8 mouse cellular contexts compared by ENCODE assay signal in genomic region chr8:79030326-79031265, GRCm38 (mm10). TPM values are rescaled to one million over a fixed set of nuclear protein-coding genes. Genes with fewer than 3 reads are reported as not detected.
DNase-seq lines count a peak whose midpoint lies in the region; ATAC-seq and TF ChIP-seq lines count a peak whose summit lies in the region.

No protein-coding gene starts in this region.

- no peaks in the 10 kb centered on the region for H3K36me3 ChIP-seq in heart, embryonic 13.5 days
- no peaks in the 10 kb centered on the region for H3K36me3 ChIP-seq in liver, embryonic 14.5 days (replicated peaks; ENCODE audit: control insufficient read depth, insufficient read depth, low read depth)
- no peaks in the 10 kb centered on the region for H3K36me3 ChIP-seq in neural tube, embryonic 12.5 days

- no peaks in the 10 kb centered on the region for H3K9me3 ChIP-seq in heart, embryonic 13.5 days
- no peaks in the 10 kb centered on the region for H3K9me3 ChIP-seq in liver, embryonic 14.5 days (ENCODE audit: control insufficient read depth, low read length)
- H3K9me3 ChIP-seq in neural tube, embryonic 12.5 days: no peaks in the 10 kb centered on the region

- no peaks in the 10 kb centered on the region for H3K27me3 ChIP-seq in heart, embryonic 13.5 days (replicated peaks)
- H3K27me3 ChIP-seq in liver, embryonic 14.5 days (ENCODE audit: control insufficient read depth, insufficient read depth, low read length): peaks cover 46% of the 10 kb centered on the region
- H3K27me3 ChIP-seq in neural tube, embryonic 12.5 days (replicated peaks): no peaks in the 10 kb centered on the region

- peak; percentile 60 for DNase-seq in CD4-positive, CD25-positive, alpha-beta regulatory T cell, adult 2 months (ENCODE audit: low read depth, low spot score)
- DNase-seq in kidney, postnatal 14 days: peak; percentile 79
- DNase-seq in liver, embryonic 14.5 days (ENCODE audit: low read depth in 3 of 3, low spot score in 3 of 3): peak in 1 of 3 experiments; percentile 1
- DNase-seq in testis, postnatal 14 days (ENCODE audit: low spot score): peak; percentile 84

- no peak overlapping the region for H3K27ac ChIP-seq in bone marrow, adult 2 months (ENCODE audit: control insufficient read depth, insufficient read depth, low read depth, low read length, poor library complexity)
- peak overlapping the region; percentile 100 for H3K27ac ChIP-seq in embryonic fibroblast, embryonic 13.5 days (ENCODE audit: insufficient read depth, low read length)
- peak overlapping the region; percentile 100 for H3K27ac ChIP-seq in heart, embryonic 13.5 days (replicated peaks)
- no peak overlapping the region; the same call in 1 of the 2 replicates for H3K27ac ChIP-seq in liver, embryonic 14.5 days
- peak overlapping the region; percentile 99 for H3K27ac ChIP-seq in neural tube, embryonic 12.5 days

- no peak for TF ChIP-seq CTCF in bone marrow, adult 2 months (IDR thresholded peaks at IDR 0.05; ENCODE audit: control insufficient read depth, insufficient read depth, low read length)
- TF ChIP-seq CTCF in embryonic fibroblast, embryonic 13.5 days (IDR thresholded peaks at IDR 0.05; ENCODE audit: borderline replicate concordance, insufficient read depth, low read length): no peak
- no peak for TF ChIP-seq CTCF in liver, embryonic 14.5 days (IDR thresholded peaks at IDR 0.05; ENCODE audit: low read depth)

- H3K9ac ChIP-seq in heart, embryonic 13.5 days: peak overlapping the region; percentile 100
- H3K9ac ChIP-seq in liver, embryonic 14.5 days (replicated peaks): no peak overlapping the region; the same call in 1 of the 2 replicates
- peak overlapping the region; percentile 99 for H3K9ac ChIP-seq in neural tube, embryonic 12.5 days

- peak; percentile 8; the same call in 1 of the 2 replicates for ATAC-seq in heart, embryonic 13.5 days (ENCODE audit: extremely low read depth, insufficient number of reproducible peaks, low FRiP score, low TSS enrichment)
- no peak for ATAC-seq in liver, embryonic 14.5 days (ENCODE audit: insufficient read depth)
- ATAC-seq in neural tube, embryonic 12.5 days (ENCODE audit: low FRiP score, low read depth): no peak

- H3K4me3 ChIP-seq in bone marrow, adult 2 months (replicated peaks; ENCODE audit: control insufficient read depth, low read depth, low read length): peak overlapping the region; percentile 56
- peak overlapping the region; percentile 61 for H3K4me3 ChIP-seq in embryonic fibroblast, embryonic 13.5 days (ENCODE audit: insufficient read depth, low read length)
- H3K4me3 ChIP-seq in heart, embryonic 13.5 days: peak overlapping the region; percentile 92
- H3K4me3 ChIP-seq in liver, embryonic 14.5 days (ENCODE audit: insufficient read depth in 1 of 2, low read depth in 2 of 2, low read length in 2 of 2): peak overlapping the region; percentile 54 to 65
- peak overlapping the region; percentile 96 for H3K4me3 ChIP-seq in neural tube, embryonic 12.5 days

- 3% methylated on average over 57 of the region's 62 CpGs for WGBS in bone marrow, adult 2 months
- WGBS in heart, embryonic 13.5 days: under 1% methylated on average over 56 of the region's 62 CpGs
- WGBS in liver, embryonic 14.5 days (ENCODE audit: insufficient replicate concordance): 1% methylated on average over 57 of the region's 62 CpGs
- WGBS in neural tube, embryonic 12.5 days: under 1% methylated on average over 54 of the region's 62 CpGs

- no peaks in the 10 kb centered on the region for H3K4me1 ChIP-seq in bone marrow, adult 2 months (ENCODE audit: control insufficient read depth, insufficient read depth, low read length)
- peaks cover 16% of the 10 kb centered on the region for H3K4me1 ChIP-seq in embryonic fibroblast, embryonic 13.5 days (ENCODE audit: control insufficient read depth, insufficient read depth, low read length)
- peaks cover 36% of the 10 kb centered on the region for H3K4me1 ChIP-seq in heart, embryonic 13.5 days
- no peaks in the 10 kb centered on the region; a peak in 1 of 4 replicates for H3K4me1 ChIP-seq in liver, embryonic 14.5 days (replicated peaks; ENCODE audit: control insufficient read depth in 2 of 2, insufficient read depth in 2 of 2, low read length in 1 of 2)
- H3K4me1 ChIP-seq in neural tube, embryonic 12.5 days: peaks cover 33% of the 10 kb centered on the region

- H3K4me2 ChIP-seq in heart, embryonic 13.5 days: peak overlapping the region; percentile 69
- H3K4me2 ChIP-seq in liver, embryonic 14.5 days (ENCODE audit: low read depth): peak overlapping the region; percentile 72
- H3K4me2 ChIP-seq in neural tube, embryonic 12.5 days (replicated peaks): peak overlapping the region; percentile 87

- TF ChIP-seq POLR2A in bone marrow, adult 2 months (IDR thresholded peaks at IDR 0.05; ENCODE audit: borderline replicate concordance, control insufficient read depth, low read depth, low read length): no peak
- peak; percentile 41; the same call in 1 of the 2 replicates for TF ChIP-seq POLR2A in embryonic fibroblast, embryonic 13.5 days (IDR thresholded peaks at IDR 0.05; ENCODE audit: low read depth, low read length)

- TF ChIP-seq EP300 in liver, embryonic 14.5 days (IDR thresholded peaks at IDR 0.05; ENCODE audit: low read depth): no peak

RNA-seq across cellular contexts. Expression of gene Zfp827, which starts 2.4 kb away (rescaled TPM):
- polyA plus RNA-seq in bone marrow, adult 2 months (2011; ENCODE audit: insufficient read depth, insufficient read length, low replicate concordance, missing spikeins): 2.9 and 3.1 TPM in 2 replicates
- 22.9 and 28.8 TPM in 2 replicates for polyA plus RNA-seq in embryonic fibroblast, embryonic 13.5 days (2011; ENCODE audit: insufficient read length, low read depth, missing spikeins)
- 7.4 and 7.6 TPM in 2 replicates for polyA plus RNA-seq in heart, embryonic 13.5 days (2015; fragmentation: Nextera tagmentation; extraction: Ambion mirVana)
- 0.93 and 1.1 TPM in 2 replicates for polyA plus RNA-seq in liver, embryonic 14.5 days (2012; rRNA removed)
- polyA plus RNA-seq in liver, embryonic 14.5 days (2014; fragmentation: Nextera tagmentation; extraction: Ambion mirVana): 0.34 and 0.63 TPM in 2 replicates
- polyA plus RNA-seq in neural tube, embryonic 12.5 days (2016; fragmentation: Nextera tagmentation; extraction: Ambion mirVana): 11.4 TPM in 2 replicates

Comparison
In these comparisons a context has a peak if more than half of its experiments do, and no peak if none do; other contexts are left out.
1. H3K27ac ChIP-seq: peak in embryonic fibroblast, embryonic 13.5 days (single experiment), heart, embryonic 13.5 days (single experiment) and neural tube, embryonic 12.5 days (single experiment); none in bone marrow, adult 2 months (single experiment) and liver, embryonic 14.5 days (single experiment).
2. Peak in every context shown above with its lines, with median percentiles within 50 percentile points of each other: H3K4me3 ChIP-seq and H3K4me2 ChIP-seq.